Mouse (Mus musculus) effector memory CD4-positive, alpha-beta T cell, adult 5 months (primary cell): ENCODE results near the gene Rbmx2. TPM values are rescaled to one million over a fixed set of nuclear protein-coding genes. Genes with fewer than 3 reads are reported as not detected.

Experiments
- polyA plus RNA-seq: library from polyadenylated mRNA; unstranded; fragments of 100-300 nt; shearing (Covaris generic); gene quantifications from one replicate; pipeline ENCODE4 v1.2.1, GENCODE M21; 2017

Gene Rbmx2
- polyA plus RNA-seq = 16.0 TPM

GRCm38 (mm10) chrX:48694864-48695371 is at the start of gene Rbmx2:
Gene Rbmx2, plus strand, starts transcription at chrX:48695004.

GRCm38 (mm10) chrX:48674171-48674570 is 20.6 kb upstream of the Rbmx2 start, which contains the start of gene Gpr119:
Gene Gpr119, minus strand, starts transcription at chrX:48674478.

Other genes starting within 250 kb of the Rbmx2 start
- gene Elf4, start 231.9 kb upstream of the Rbmx2 start, polyA plus RNA-seq = 66.7 TPM
- 30.2 TPM for gene Aifm1, start 181.4 kb upstream of the Rbmx2 start, polyA plus RNA-seq
- gene Rab33a, start 175.7 kb upstream of the Rbmx2 start, polyA plus RNA-seq = 0.44 TPM
- 11.6 TPM for gene Zfp280c, start 100.5 kb upstream of the Rbmx2 start, polyA plus RNA-seq
- gene Slc25a14, start 71.6 kb upstream of the Rbmx2 start, polyA plus RNA-seq = 3.6 TPM
- not detected for gene Gpr119, start 20.5 kb upstream of the Rbmx2 start, polyA plus RNA-seq
- gene Gm595, start 182.7 kb downstream of the Rbmx2 start, polyA plus RNA-seq = not detected